In the genomic region with DNA sequence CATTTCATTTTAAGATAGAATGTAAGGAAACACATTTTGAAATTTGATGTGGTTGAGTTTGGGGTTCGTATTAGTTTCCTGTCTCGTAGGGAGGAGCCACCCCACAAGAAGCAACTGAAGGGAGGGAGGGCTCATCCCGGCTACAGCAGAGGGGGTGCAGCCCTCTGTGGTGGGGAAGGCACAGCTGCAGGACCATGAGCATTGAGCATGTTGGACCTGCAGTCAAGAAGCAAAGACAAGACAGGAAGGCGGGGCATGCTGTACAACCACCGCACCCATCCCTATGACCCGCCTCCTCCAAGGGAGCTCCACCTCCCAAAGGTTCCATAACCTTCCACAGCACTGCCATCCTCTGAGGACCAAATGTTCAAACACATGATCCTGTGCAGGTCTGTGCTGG, we compare ENCODE assay signal across 22 mouse cellular contexts. TPM values are rescaled to one million over a fixed set of nuclear protein-coding genes. Genes with fewer than 3 reads are reported as not detected.
DNase-seq lines count a peak whose midpoint lies in the region; ATAC-seq and TF ChIP-seq lines count a peak whose summit lies in the region.
"Had no signal": no experiment of that assay in that cellular context is flagged by ENCODE, and none has a peak within 500 bp of the region (broad histone marks: within the 10 kb centered on the region; RNA-seq: fewer than 3 reads in every experiment).

No protein-coding gene starts in this region.

- H3K4me3 ChIP-seq in hindbrain, embryonic 14.5 days (replicated peaks; ENCODE audit: low read length) = no peak overlapping the region
- H3K4me3 ChIP-seq in hindbrain, postnatal 0 days (ENCODE audit: low read length) = no peak overlapping the region
- H3K4me3 ChIP-seq: embryonic facial prominence, embryonic 15.5 days; forebrain, embryonic 12.5 days; limb, embryonic 10.5 days; liver, embryonic 12.5 days; lung, embryonic 15.5 days; midbrain, embryonic 15.5 days had no signal

- WGBS in hindbrain, embryonic 14.5 days = 95% methylated on average over 6 of the region's 6 CpGs
- 95% methylated on average over 6 of the region's 6 CpGs for WGBS in hindbrain, postnatal 0 days

- no peaks in the 10 kb centered on the region for H3K27me3 ChIP-seq in hindbrain, embryonic 14.5 days (ENCODE audit: control insufficient read depth, insufficient read depth, low read length)
- no peaks in the 10 kb centered on the region for H3K27me3 ChIP-seq in hindbrain, postnatal 0 days (ENCODE audit: insufficient read depth, low read length)
- H3K27me3 ChIP-seq: embryonic facial prominence, embryonic 15.5 days; lung, embryonic 15.5 days; midbrain, embryonic 15.5 days had no signal

- H3K36me3 ChIP-seq in hindbrain, embryonic 14.5 days (replicated peaks; ENCODE audit: control insufficient read depth, insufficient read depth) = no peaks in the 10 kb centered on the region
- H3K36me3 ChIP-seq in hindbrain, postnatal 0 days (ENCODE audit: insufficient read depth, low read length) = no peaks in the 10 kb centered on the region
- H3K36me3 ChIP-seq: embryonic facial prominence, embryonic 15.5 days; forebrain, embryonic 12.5 days; limb, embryonic 10.5 days; liver, embryonic 12.5 days; lung, embryonic 15.5 days; midbrain, embryonic 15.5 days had no signal

- H3K9ac ChIP-seq in hindbrain, embryonic 14.5 days = no peak overlapping the region
- no peak overlapping the region for H3K9ac ChIP-seq in hindbrain, postnatal 0 days (replicated peaks; ENCODE audit: low read length)
- H3K9ac ChIP-seq: embryonic facial prominence, embryonic 15.5 days; forebrain, embryonic 12.5 days; liver, embryonic 12.5 days; lung, embryonic 15.5 days; midbrain, embryonic 15.5 days had no signal

- H3K4me2 ChIP-seq in hindbrain, embryonic 14.5 days (replicated peaks) = no peak overlapping the region
- no peak overlapping the region for H3K4me2 ChIP-seq in hindbrain, postnatal 0 days (ENCODE audit: low read depth, low read length)
- H3K4me2 ChIP-seq: embryonic facial prominence, embryonic 15.5 days; forebrain, embryonic 12.5 days; liver, embryonic 12.5 days; lung, embryonic 15.5 days; midbrain, embryonic 15.5 days had no signal

- H3K27ac ChIP-seq in hindbrain, embryonic 14.5 days = no peak overlapping the region
- H3K27ac ChIP-seq in hindbrain, postnatal 0 days = no peak overlapping the region
- H3K27ac ChIP-seq: embryonic facial prominence, embryonic 15.5 days; forebrain, embryonic 12.5 days; kidney, postnatal 0 days; limb, embryonic 10.5 days; liver, embryonic 12.5 days; lung, embryonic 15.5 days; macrophage; midbrain, embryonic 15.5 days had no signal

- DNase-seq in 3T3-L1 (ENCODE audit: low read depth, low spot score) = peak; percentile 40
- peak; percentile 66 for DNase-seq in CD4-positive, CD25-positive, alpha-beta regulatory T cell, adult 2 months (ENCODE audit: low read depth, low spot score)
- peak; percentile 56 for DNase-seq in induced T-regulatory cell, adult 2 months (ENCODE audit: low read depth)
- DNase-seq in thymus, adult 18-20 months = peak; percentile 23 to 65
- DNase-seq in layer of hippocampus, postnatal 36 days = no peak
- DNase-seq in hindbrain, embryonic 14.5 days (ENCODE audit: low spot score) = no peak
- no peak for DNase-seq in right cerebral cortex, postnatal 36 days (ENCODE audit: low spot score in 2 of 2)
- no peak for DNase-seq in hindbrain, postnatal 0 days (ENCODE audit: low spot score)
- DNase-seq: adrenal gland, postnatal 14 days; cerebellum, adult 18-20 months; gastrocnemius, postnatal 36 days had no signal

- 0 out of 2 replicates have a peak, but pooled peaks cover 4% of the 10 kb centered on the region for H3K4me1 ChIP-seq in hindbrain, embryonic 14.5 days (replicated peaks; ENCODE audit: control insufficient read depth, insufficient read depth, low read length)
- H3K4me1 ChIP-seq in hindbrain, postnatal 0 days (ENCODE audit: insufficient read depth, low read length) = no peaks in the 10 kb centered on the region
- H3K4me1 ChIP-seq: liver, embryonic 12.5 days; midbrain, embryonic 15.5 days had no signal

- no peaks in the 10 kb centered on the region for H3K9me3 ChIP-seq in hindbrain, embryonic 14.5 days (ENCODE audit: control insufficient read depth, low read length)
- no peaks in the 10 kb centered on the region for H3K9me3 ChIP-seq in hindbrain, postnatal 0 days (ENCODE audit: low read length)
- H3K9me3 ChIP-seq: embryonic facial prominence, embryonic 15.5 days; forebrain, embryonic 12.5 days; limb, embryonic 10.5 days; liver, embryonic 12.5 days; lung, embryonic 15.5 days; midbrain, embryonic 15.5 days had no signal

- ATAC-seq in hindbrain, embryonic 14.5 days (ENCODE audit: low FRiP score) = no peak
- ATAC-seq in hindbrain, postnatal 0 days = no peak
- ATAC-seq: intestine, embryonic 16.5 days; liver, embryonic 12.5 days; midbrain, embryonic 15.5 days had no signal

- TF ChIP-seq CTCF in hindbrain, postnatal 0 days (IDR thresholded peaks at IDR 0.05; ENCODE audit: low read depth) = no peak

RNA-seq across cellular contexts. Expression of a gene that starts 31.5 kb away (rescaled TPM):
- 10 to 100 TPM; 10.1 to 13.8 TPM for total RNA-seq in layer of hippocampus, postnatal 36 days (2021)
- polyA plus RNA-seq in hindbrain, embryonic 14.5 days (2014; fragmentation: Nextera tagmentation; extraction: Ambion mirVana) = 15.0 and 16.4 TPM in 2 replicates
- 10.3 and 29.0 TPM in 2 replicates for total RNA-seq in hindbrain, postnatal 0 days (2014; rRNA removed)
- 13.4 and 13.8 TPM in 2 replicates for polyA plus RNA-seq in hindbrain, postnatal 0 days (2015; fragmentation: Nextera tagmentation; extraction: Ambion mirVana)

RNA-seq across cellular contexts. Expression of a gene that starts 33.3 kb away (rescaled TPM):
- total RNA-seq in layer of hippocampus, postnatal 36 days (2021) = 10 to 100 TPM; 70.2 to 72.8 TPM
- polyA plus RNA-seq in hindbrain, embryonic 14.5 days (2014; fragmentation: Nextera tagmentation; extraction: Ambion mirVana) = 129 and 134 TPM in 2 replicates
- total RNA-seq in hindbrain, postnatal 0 days (2014; rRNA removed) = 76.3 and 96.9 TPM in 2 replicates
- 113 and 119 TPM in 2 replicates for polyA plus RNA-seq in hindbrain, postnatal 0 days (2015; fragmentation: Nextera tagmentation; extraction: Ambion mirVana)

RNA-seq across cellular contexts. Expression of a gene that starts 55.5 kb away (rescaled TPM):
- total RNA-seq in layer of hippocampus, postnatal 36 days (2021) = 1 to 10 TPM; 2.8 to 4.1 TPM
- polyA plus RNA-seq in hindbrain, embryonic 14.5 days (2014; fragmentation: Nextera tagmentation; extraction: Ambion mirVana) = not detected in 2 replicates
- not detected in 2 replicates for total RNA-seq in hindbrain, postnatal 0 days (2014; rRNA removed)
- polyA plus RNA-seq in hindbrain, postnatal 0 days (2015; fragmentation: Nextera tagmentation; extraction: Ambion mirVana) = not detected in 2 replicates
- polyA plus RNA-seq: embryonic facial prominence, embryonic 15.5 days; forebrain, embryonic 12.5 days; heart, embryonic 14.5 days; hindbrain, embryonic 11.5 days; intestine, embryonic 16.5 days; kidney, postnatal 0 days; limb, embryonic 10.5 days; liver, embryonic 12.5 days; lung, embryonic 15.5 days; macrophage; midbrain, embryonic 15.5 days had no signal

Comparison
In these comparisons a context has a peak if more than half of its experiments do, and no peak if none do; other contexts are left out.
1. DNase-seq: peak in 3T3-L1 (single experiment), CD4-positive, CD25-positive, alpha-beta regulatory T cell, adult 2 months (single experiment), induced T-regulatory cell, adult 2 months (single experiment) and thymus, adult 18-20 months (2 of 2); none in layer of hippocampus, postnatal 36 days (0 of 2), hindbrain, embryonic 14.5 days (single experiment), right cerebral cortex, postnatal 36 days (0 of 2) and hindbrain, postnatal 0 days (single experiment).